Mouse (Mus musculus): ENCODE results near the gene Pik3r6. TPM values are rescaled to one million over a fixed set of nuclear protein-coding genes. Genes with fewer than 3 reads are reported as not detected.

Gene Pik3r6
- total RNA-seq, 2 experiments from 2014 or later, result 1.5 to 1.7 TPM

DNA sequence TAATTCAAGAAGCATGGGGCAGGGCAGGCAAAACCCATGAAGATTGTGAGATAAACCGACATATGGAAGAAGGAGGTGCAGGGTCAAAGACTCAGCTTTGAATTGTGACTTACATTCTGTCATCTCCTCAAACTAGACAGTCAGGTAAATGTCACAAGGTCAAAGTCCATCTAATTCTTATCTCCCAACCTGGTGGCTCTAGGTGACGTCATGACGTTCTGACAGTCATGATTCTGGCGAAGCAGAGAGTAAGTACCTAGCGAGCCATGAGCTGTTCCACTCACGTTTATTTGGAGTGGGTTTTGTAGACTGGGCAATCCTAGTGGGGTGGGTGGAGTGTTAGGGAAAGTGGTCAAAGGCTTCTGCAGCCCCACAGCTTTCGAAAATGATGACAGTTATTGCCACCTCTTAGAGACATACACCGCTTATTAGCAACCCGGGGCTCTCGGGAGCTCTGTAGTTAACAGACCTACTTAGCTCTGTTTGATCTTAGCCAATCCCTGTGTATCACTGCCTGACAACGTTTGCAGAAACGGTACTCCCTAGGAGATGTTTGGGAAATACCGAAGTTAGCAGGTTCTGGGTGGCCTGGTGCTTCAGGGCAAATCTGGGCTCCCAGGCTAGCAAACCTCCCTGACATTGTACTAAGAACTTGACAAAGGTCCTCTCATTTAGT, 61.7 kb downstream of the Pik3r6 start:
- no peak for ATAC-seq (replicated peaks; ENCODE audit: low FRiP score, poor library complexity, severe bottlenecking)

DNA sequence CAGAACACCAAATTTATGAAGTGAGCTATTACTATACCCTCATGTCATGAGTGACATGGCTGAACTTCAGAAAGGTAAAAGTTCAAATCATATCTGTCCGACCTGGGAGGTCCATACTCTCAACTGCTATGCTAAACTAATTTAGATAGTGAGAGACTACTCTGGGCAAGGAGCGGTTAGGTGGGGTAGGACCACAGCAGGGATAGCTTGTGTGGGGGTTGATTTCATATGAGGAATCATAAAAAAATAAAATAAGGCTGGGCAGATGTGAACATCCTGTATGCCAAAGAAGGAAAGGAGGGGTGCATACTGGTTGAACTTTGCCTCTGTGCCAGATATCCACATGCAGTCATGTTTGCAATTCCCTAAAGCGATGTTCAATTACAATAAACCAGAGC, 62.2 kb downstream of the Pik3r6 start:
- no peak for ATAC-seq (replicated peaks; ENCODE audit: low FRiP score, poor library complexity, severe bottlenecking)

- peak; percentile 60; the same call in 1 of the 2 replicates for ATAC-seq (replicated peaks; ENCODE audit: low FRiP score, poor library complexity, severe bottlenecking)
Observed at GRCm38 (mm10) chr11:68566447-68567059, 63.7 kb downstream of the Pik3r6 start.

DNA sequence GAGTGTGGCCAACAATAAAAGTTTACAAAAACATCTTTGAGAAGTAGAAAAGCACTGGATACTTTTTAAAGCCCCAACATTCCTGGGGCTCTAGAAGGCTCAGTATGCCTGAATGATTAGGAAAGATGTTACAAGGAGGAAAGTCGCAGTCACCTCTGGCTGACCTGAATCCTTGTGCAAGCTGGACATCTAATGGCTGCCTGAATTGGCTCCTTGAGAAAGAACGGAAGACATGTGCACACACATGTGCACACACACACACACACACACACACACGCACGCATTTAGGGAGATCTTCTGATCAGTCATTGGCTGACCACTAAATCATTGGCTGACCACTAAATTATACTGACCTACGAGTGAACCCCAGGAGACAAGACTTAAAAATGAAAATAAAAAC, 68.0 kb downstream of the Pik3r6 start:
- no peak for ATAC-seq (replicated peaks; ENCODE audit: low FRiP score, poor library complexity, severe bottlenecking)

DNA sequence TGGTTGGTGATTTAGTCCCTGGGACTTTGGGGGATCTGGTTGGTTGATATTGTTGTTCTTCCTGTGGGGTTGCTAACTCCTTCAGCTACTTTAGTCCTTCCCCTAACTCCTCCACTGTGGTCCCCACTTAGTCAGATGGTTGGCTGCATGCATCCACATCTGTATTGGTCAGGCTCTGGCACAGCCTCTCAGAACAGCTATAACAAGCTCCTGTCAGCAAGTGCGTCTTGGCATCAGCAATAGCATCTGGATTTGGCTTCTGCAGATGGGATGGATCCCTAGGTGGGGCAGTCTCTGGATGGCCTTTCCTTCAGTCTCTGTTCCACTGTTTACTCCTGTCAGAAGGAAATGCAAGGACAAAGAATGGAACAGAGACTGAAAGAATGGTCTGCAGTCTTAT, 74.3 kb downstream of the Pik3r6 start:
- no peak for ATAC-seq (replicated peaks; ENCODE audit: low FRiP score, poor library complexity, severe bottlenecking)

DNA sequence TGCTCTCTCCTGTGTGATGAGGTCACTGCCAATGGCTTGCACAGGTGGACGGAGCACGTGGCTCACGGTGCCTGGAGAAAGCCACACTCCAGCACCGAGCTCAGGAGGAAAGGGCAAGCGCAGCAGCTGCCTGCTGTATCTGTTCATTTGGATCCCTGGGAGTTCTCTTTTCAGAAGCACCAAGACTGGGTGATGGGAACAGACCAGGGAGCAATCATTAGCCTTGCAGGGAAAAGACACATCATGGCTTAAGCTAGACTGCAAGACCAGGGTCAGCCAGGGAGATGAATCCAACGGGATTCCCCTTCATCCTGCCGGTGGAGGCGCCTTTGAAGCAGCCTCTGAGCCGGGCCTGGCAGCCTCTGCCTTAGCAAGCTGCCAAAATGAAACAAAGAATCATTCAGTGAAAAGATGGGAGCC, 76.7 kb downstream of the Pik3r6 start:
- no peak for ATAC-seq (replicated peaks; ENCODE audit: low FRiP score, poor library complexity, severe bottlenecking)

DNA sequence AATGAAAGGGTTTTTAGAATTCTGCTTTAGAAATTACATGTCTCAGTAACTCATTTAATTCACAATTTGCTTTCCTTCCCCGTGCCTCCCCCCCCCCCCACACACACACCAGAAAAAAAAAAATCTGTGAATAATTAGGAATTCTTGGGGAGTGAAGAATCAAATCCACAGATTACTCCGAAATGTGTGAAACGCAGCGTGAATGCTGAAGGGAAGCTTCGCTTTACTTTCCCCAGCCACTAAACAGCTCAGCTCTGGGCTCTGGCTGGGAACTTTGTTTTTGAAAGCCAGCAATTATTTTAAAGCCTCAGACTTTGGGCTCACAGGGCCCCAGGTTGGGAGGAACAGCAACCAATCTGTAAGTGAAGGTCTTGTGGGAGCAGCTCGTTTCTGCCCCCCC, 77.7 kb downstream of the Pik3r6 start:
- ATAC-seq (replicated peaks; ENCODE audit: low FRiP score, poor library complexity, severe bottlenecking), result no peak

GRCm38 (mm10) chr11:68583225-68583624, 80.4 kb downstream of the Pik3r6 start:
- no peak for ATAC-seq (replicated peaks; ENCODE audit: low FRiP score, poor library complexity, severe bottlenecking)

DNA sequence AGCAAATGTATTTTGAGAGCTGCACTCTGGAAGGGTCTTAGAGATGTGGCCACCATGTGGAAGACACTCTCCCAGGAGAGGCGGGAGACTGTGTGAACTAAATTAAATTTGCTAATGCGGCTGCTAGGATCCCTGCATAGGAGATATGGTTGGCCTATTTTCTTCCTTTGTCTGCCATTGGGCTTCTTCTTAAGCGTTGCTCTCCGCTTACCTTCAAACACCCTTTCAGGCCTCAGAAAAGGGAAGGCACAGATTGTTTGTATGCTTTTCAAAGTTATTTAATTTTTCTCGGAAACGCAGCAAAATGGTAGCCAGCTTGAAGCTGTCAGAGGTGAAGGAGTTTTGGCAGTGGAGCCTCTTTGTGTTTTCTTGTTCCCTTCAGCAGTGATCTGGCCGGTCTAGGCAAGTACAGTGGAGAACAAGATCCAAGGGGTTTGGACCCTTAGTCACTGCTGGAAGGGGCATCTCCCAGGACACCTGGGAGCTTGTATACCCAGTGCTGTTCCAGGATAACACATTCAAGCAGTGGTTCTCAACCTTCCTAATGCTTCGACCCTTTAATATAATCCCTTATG, 81.2 kb downstream of the Pik3r6 start:
- no peak for ATAC-seq (replicated peaks; ENCODE audit: low FRiP score, poor library complexity, severe bottlenecking)

DNA sequence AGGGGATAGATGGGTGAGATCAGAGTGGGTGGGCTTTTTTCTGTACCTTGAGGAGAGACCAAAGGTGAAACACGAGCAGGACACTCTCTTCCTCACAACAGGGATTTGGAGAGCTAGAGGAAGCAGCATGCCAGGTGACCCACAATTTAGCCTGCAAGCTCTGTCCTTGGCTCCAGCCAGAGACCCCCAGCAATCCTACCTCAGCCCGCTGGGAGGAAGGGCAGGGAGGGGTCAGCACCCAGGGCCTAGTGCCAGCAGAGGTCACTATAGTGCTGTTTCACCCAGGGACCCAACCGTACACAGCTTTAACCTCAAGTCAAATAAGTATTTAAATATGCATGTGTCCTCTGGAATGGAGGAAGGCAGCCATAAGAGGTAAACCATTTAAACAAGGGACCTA, 83.1 kb downstream of the Pik3r6 start:
- ATAC-seq (replicated peaks; ENCODE audit: low FRiP score, poor library complexity, severe bottlenecking), result no peak

DNA sequence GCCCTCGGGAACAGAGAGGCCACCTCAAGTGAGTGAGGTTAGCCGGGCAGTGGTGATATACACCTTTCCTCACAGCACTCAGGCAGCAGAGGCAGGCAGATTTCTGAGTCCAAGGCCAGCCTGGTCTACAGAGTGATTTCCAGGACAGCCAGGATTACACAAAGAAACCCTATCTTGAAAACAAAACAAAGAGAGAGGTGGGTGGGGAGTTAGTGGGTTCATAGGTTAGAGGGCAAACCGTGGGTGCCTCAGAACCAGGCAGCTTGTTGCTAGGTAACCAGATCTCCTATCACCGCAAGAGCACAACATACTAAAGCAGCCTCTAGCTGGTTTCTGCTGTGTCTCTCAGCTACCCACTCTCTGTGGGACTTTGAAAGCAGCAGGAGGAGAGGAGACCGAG, 83.9 kb downstream of the Pik3r6 start, which contains the start of gene Ccdc42:
Gene Ccdc42 (plus strand): TSS at position 301 of the 400 bp plus-strand sequence.
- ATAC-seq (replicated peaks; ENCODE audit: low FRiP score, poor library complexity, severe bottlenecking), result no peak

GRCm38 (mm10) chr11:68589055-68589809, 86.4 kb downstream of the Pik3r6 start:
- no peak for ATAC-seq (replicated peaks; ENCODE audit: low FRiP score, poor library complexity, severe bottlenecking)

- ATAC-seq (replicated peaks; ENCODE audit: low FRiP score, poor library complexity, severe bottlenecking), result no peak
Observed at GRCm38 (mm10) chr11:68591708-68592107, 88.9 kb downstream of the Pik3r6 start.

GRCm38 (mm10) chr11:68593247-68593646, 90.4 kb downstream of the Pik3r6 start:
- ATAC-seq (replicated peaks; ENCODE audit: low FRiP score, poor library complexity, severe bottlenecking), result no peak

- ATAC-seq (replicated peaks; ENCODE audit: low FRiP score, poor library complexity, severe bottlenecking), result no peak
Observed at GRCm38 (mm10) chr11:68597912-68598311, 95.1 kb downstream of the Pik3r6 start.

DNA sequence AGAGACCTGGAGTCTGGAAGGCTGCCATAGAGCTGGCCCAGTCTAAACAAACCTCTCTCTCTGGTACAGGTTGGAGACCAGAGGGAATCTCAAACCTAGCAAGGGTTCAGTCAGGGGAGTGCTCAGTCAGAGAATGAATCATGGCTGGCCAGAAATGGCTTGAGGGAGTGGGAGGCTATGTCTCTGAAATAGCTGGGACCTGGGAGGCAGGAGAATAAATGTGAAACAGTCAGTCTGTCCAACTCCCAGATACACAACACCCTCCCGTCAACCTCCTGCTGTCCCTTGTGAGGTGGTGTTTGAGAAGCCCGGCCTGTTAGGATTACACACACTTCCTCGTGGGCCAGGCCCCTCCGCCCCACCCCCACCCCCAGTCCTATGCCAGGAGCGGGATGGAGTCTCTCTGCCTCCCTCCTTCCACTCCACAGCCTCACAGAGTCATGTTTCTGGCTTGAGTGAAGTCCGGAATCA, 97.8 kb downstream of the Pik3r6 start:
- no peak for ATAC-seq (replicated peaks; ENCODE audit: low FRiP score, poor library complexity, severe bottlenecking)

DNA sequence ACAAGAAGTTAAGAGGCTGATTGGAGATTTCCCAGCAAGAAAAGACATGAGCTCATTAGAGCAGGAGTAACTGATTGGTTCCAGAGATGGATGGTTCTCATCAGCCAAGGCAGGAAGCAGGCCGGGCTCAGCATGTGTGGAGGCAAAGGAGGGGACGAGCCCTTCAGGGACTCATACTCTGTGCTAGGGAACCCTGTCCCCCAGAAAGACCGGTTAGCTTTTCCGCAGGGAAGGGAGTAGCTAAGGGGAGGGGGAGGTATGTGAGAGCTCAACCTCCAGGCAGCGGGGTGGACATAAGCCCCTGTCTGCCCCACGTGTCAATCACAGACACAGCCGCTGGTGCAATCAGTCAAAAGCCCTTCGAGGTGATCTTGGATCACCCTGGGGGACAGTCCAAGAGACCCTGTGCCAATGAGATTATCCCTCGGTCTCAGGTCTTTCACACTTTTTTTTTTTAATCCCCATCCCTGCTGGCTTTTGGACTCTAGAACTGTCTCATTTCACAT, 98.7 kb downstream of the Pik3r6 start:
- no peak for ATAC-seq (replicated peaks; ENCODE audit: low FRiP score, poor library complexity, severe bottlenecking)
